ENCODE assay signal across 8 mouse cellular contexts in genomic region chr15:27630601-27631383, GRCm38 (mm10). TPM values are rescaled to one million over a fixed set of nuclear protein-coding genes. Genes with fewer than 3 reads are reported as not detected.
DNase-seq lines count a peak whose midpoint lies in the region; ATAC-seq and TF ChIP-seq lines count a peak whose summit lies in the region.

Gene Otulin (minus strand): TSS chr15:27630693.

- H3K9ac ChIP-seq in CH12.LX (ENCODE audit: insufficient read depth, low read depth) = peak within 1 kb of the TSS; percentile 83
- peak within 1 kb of the TSS; percentile 75 for H3K9ac ChIP-seq in forebrain, embryonic 11.5 days (ENCODE audit: low read length)
- H3K9ac ChIP-seq in heart, embryonic 16.5 days (ENCODE audit: low read length) = peak within 1 kb of the TSS; percentile 92
- H3K9ac ChIP-seq in liver, embryonic 15.5 days = peak within 1 kb of the TSS; percentile 92
- H3K9ac ChIP-seq in neural tube, embryonic 12.5 days = peak within 1 kb of the TSS; percentile 82

- H3K36me3 ChIP-seq in CH12.LX (replicated peaks in 1 of 2; ENCODE audit: control insufficient read depth in 1 of 2, insufficient read depth in 1 of 2, low read length in 1 of 2) = peaks cover 8 to 27% of the 10 kb centered on the region in 2 experiments
- H3K36me3 ChIP-seq in forebrain, embryonic 11.5 days (ENCODE audit: control insufficient read depth, insufficient read depth, low read length) = no peaks in the 10 kb centered on the region
- peaks cover 4% of the 10 kb centered on the region; the same call in 1 of the 2 replicates for H3K36me3 ChIP-seq in heart, embryonic 16.5 days (ENCODE audit: control insufficient read depth, insufficient read depth)
- peaks cover 10% of the 10 kb centered on the region for H3K36me3 ChIP-seq in liver, embryonic 15.5 days (replicated peaks)
- H3K36me3 ChIP-seq in neural tube, embryonic 12.5 days = peaks cover 8% of the 10 kb centered on the region; the same call in 1 of the 2 replicates

- WGBS in forebrain, embryonic 11.5 days = 6% methylated on average over 48 of the region's 56 CpGs
- WGBS in heart, embryonic 16.5 days = 5% methylated on average over 55 of the region's 56 CpGs
- WGBS in liver, embryonic 15.5 days (ENCODE audit: insufficient replicate concordance) = 6% methylated on average over 52 of the region's 56 CpGs
- WGBS in neural tube, embryonic 12.5 days = 6% methylated on average over 56 of the region's 56 CpGs

- peak; percentile 98 for DNase-seq in CH12.LX (ENCODE audit: extremely low read depth)
- peak; percentile 93 for DNase-seq in c-Kit-positive CD71-positive TER-119-negative erythroid progenitor cells, embryonic 14.5 days (ENCODE audit: low read depth)
- peak; percentile 99 for DNase-seq in forebrain, embryonic 11.5 days (ENCODE audit: low spot score)
- peak; percentile 98 to 100 for DNase-seq in kidney, postnatal 36 days
- peak; percentile 92 for DNase-seq in telencephalon, adult 2 months (ENCODE audit: low read depth, low spot score)

- peak within 1 kb of the TSS; percentile 86 for H3K4me2 ChIP-seq in CH12.LX (ENCODE audit: insufficient read depth, low read depth, poor library complexity, severe bottlenecking)
- peak within 1 kb of the TSS; percentile 83 for H3K4me2 ChIP-seq in forebrain, embryonic 11.5 days (ENCODE audit: low read depth, low read length, severe bottlenecking)
- peak within 1 kb of the TSS; percentile 96 for H3K4me2 ChIP-seq in heart, embryonic 16.5 days (ENCODE audit: low read depth, low read length)
- H3K4me2 ChIP-seq in liver, embryonic 15.5 days = peak within 1 kb of the TSS; percentile 95
- H3K4me2 ChIP-seq in neural tube, embryonic 12.5 days (replicated peaks) = peak within 1 kb of the TSS; percentile 84

- H3K4me3 ChIP-seq in CH12.LX (replicated peaks in 1 of 3; ENCODE audit: low read depth in 2 of 3, low read length in 2 of 3, poor library complexity in 1 of 3) = peak within 1 kb of the TSS; percentile 87 to 99 (median 96)
- H3K4me3 ChIP-seq in forebrain, embryonic 11.5 days (ENCODE audit: low read depth, low read length) = peak within 1 kb of the TSS; percentile 91
- H3K4me3 ChIP-seq in heart, embryonic 16.5 days (ENCODE audit: low read length) = peak within 1 kb of the TSS; percentile 88
- H3K4me3 ChIP-seq in liver, embryonic 15.5 days (replicated peaks) = peak within 1 kb of the TSS; percentile 99
- H3K4me3 ChIP-seq in neural tube, embryonic 12.5 days = peak within 1 kb of the TSS; percentile 90

- H3K4me1 ChIP-seq in CH12.LX (ENCODE audit: control insufficient read depth in 1 of 2, insufficient read depth in 2 of 2) = peaks cover 24 to 46% of the 10 kb centered on the region in 2 experiments
- peaks cover 8% of the 10 kb centered on the region for H3K4me1 ChIP-seq in forebrain, embryonic 11.5 days (replicated peaks; ENCODE audit: control insufficient read depth, insufficient read depth, low read length)
- peaks cover 40% of the 10 kb centered on the region for H3K4me1 ChIP-seq in heart, embryonic 16.5 days (ENCODE audit: control insufficient read depth, insufficient read depth, low read length)
- peaks cover 49% of the 10 kb centered on the region for H3K4me1 ChIP-seq in liver, embryonic 15.5 days (replicated peaks)
- peaks cover 21% of the 10 kb centered on the region for H3K4me1 ChIP-seq in neural tube, embryonic 12.5 days

- TF ChIP-seq POLR2A in CH12.LX (IDR thresholded peaks at IDR 0.05; ENCODE audit: low read depth, low read length) = peak; percentile 97

- no peaks in the 10 kb centered on the region for H3K9me3 ChIP-seq in CH12.LX (replicated peaks; ENCODE audit: low read length)
- no peaks in the 10 kb centered on the region for H3K9me3 ChIP-seq in forebrain, embryonic 11.5 days (ENCODE audit: control insufficient read depth, low read length)
- no peaks in the 10 kb centered on the region for H3K9me3 ChIP-seq in heart, embryonic 16.5 days (replicated peaks; ENCODE audit: control insufficient read depth, low read length)
- H3K9me3 ChIP-seq in liver, embryonic 15.5 days (replicated peaks) = no peaks in the 10 kb centered on the region
- no peaks in the 10 kb centered on the region for H3K9me3 ChIP-seq in neural tube, embryonic 12.5 days

- in situ Hi-C loops in CH12.LX (cut with MboI; ENCODE audit: low pct_ligation_motif_present, low pct_unique_long_range_greater_than_20kb, low sequenced_read_pairs) = no loop called here

- H3K27me3 ChIP-seq in CH12.LX (replicated peaks) = no peaks in the 10 kb centered on the region
- H3K27me3 ChIP-seq in forebrain, embryonic 11.5 days (ENCODE audit: control insufficient read depth, insufficient read depth, low read length) = no peaks in the 10 kb centered on the region
- no peaks in the 10 kb centered on the region for H3K27me3 ChIP-seq in heart, embryonic 16.5 days (ENCODE audit: control insufficient read depth, insufficient read depth, low read length)
- no peaks in the 10 kb centered on the region for H3K27me3 ChIP-seq in liver, embryonic 15.5 days
- no peaks in the 10 kb centered on the region for H3K27me3 ChIP-seq in neural tube, embryonic 12.5 days (replicated peaks)

- peaks cover 4% of the 10 kb centered on the region for H3K79me2 ChIP-seq in CH12.LX (replicated peaks; ENCODE audit: control insufficient read depth, extremely low read depth, insufficient read depth, poor library complexity, severe bottlenecking)

- TF ChIP-seq EP300 in CH12.LX (IDR thresholded peaks at IDR 0.05; ENCODE audit: low read length) = no peak

- dilution Hi-C loops in CH12.LX (cut with MboI; ENCODE audit: extremely low pct_ligation_motif_present, extremely low pct_unique_long_range_greater_than_20kb, low sequenced_read_pairs) = no loop called here

- H3K27ac ChIP-seq in CH12.LX (ENCODE audit: insufficient read depth, low read depth) = peak within 1 kb of the TSS; percentile 23; the same call in 1 of the 2 replicates
- H3K27ac ChIP-seq in forebrain, embryonic 11.5 days (ENCODE audit: low read depth, low read length) = no peak within 1 kb of the TSS
- H3K27ac ChIP-seq in heart, embryonic 16.5 days (ENCODE audit: low read length) = peak within 1 kb of the TSS; percentile 76
- peak within 1 kb of the TSS; percentile 64 for H3K27ac ChIP-seq in liver, embryonic 15.5 days (replicated peaks)
- H3K27ac ChIP-seq in neural tube, embryonic 12.5 days = no peak within 1 kb of the TSS

- peak; percentile 99 for ATAC-seq in forebrain, embryonic 11.5 days (replicated peaks; ENCODE audit: low FRiP score)
- peak; percentile 98 for ATAC-seq in heart, embryonic 16.5 days (replicated peaks; ENCODE audit: extremely low read depth, insufficient read depth, low FRiP score)
- peak; percentile 98 for ATAC-seq in liver, embryonic 15.5 days (ENCODE audit: insufficient read depth)
- peak; percentile 99 for ATAC-seq in neural tube, embryonic 12.5 days (ENCODE audit: low FRiP score, low read depth)

- no peak for TF ChIP-seq CTCF in CH12.LX (conservative IDR thresholded peaks at IDR 0.05 in 1 of 2, IDR thresholded peaks at IDR 0.05 in 1 of 2; ENCODE audit: low read depth in 2 of 2, low read length in 2 of 2)

- TF ChIP-seq RAD21 in CH12.LX (IDR thresholded peaks at IDR 0.05; ENCODE audit: low read depth, low read length) = no peak

TF ChIP-seq in CH12.LX, 34 proteins besides CTCF, POLR2A, EP300 and RAD21 (continues in another document):
- TF ChIP-seq SMC3 (IDR thresholded peaks at IDR 0.05; ENCODE audit: low read depth, low read length) (no peak), USF1 (IDR thresholded peaks at IDR 0.05; ENCODE audit: low read depth, low read length) (no peak), TCF12 (IDR thresholded peaks at IDR 0.05; ENCODE audit: low read depth, low read length) (peak; percentile 89), E2F4 (IDR thresholded peaks at IDR 0.05; ENCODE audit: insufficient replicate concordance, low read depth, low read length) (no peak), ZKSCAN1 (IDR thresholded peaks at IDR 0.05; ENCODE audit: borderline replicate concordance, low read depth, low read length) (no peak), TBP (conservative IDR thresholded peaks at IDR 0.05; ENCODE audit: low read depth, low read length) (peak; percentile 86), JUND (conservative IDR thresholded peaks at IDR 0.05; ENCODE audit: low read depth, low read length) (no peak), JUN (IDR thresholded peaks at IDR 0.05; ENCODE audit: insufficient read depth, low read depth, low read length) (no peak), NRF1 (IDR thresholded peaks at IDR 0.05; ENCODE audit: low read depth, low read length) (peak; percentile 98), USF2 (conservative IDR thresholded peaks at IDR 0.05; ENCODE audit: low read depth, low read length) (no peak), MAZ (IDR thresholded peaks at IDR 0.05; ENCODE audit: low read depth, low read length) (peak; percentile 95), CHD1 (IDR thresholded peaks at IDR 0.05; ENCODE audit: low read depth, low read length) (0 out of 2 replicates have a peak, but pooled peaks have one; percentile 44), ETS1 (conservative IDR thresholded peaks at IDR 0.05; ENCODE audit: low read depth, low read length) (no peak; the same call in 1 of the 2 replicates), GABPA (IDR thresholded peaks at IDR 0.05; ENCODE audit: insufficient replicate concordance, low read depth, low read length) (no peak), CHD2 (IDR thresholded peaks at IDR 0.05; ENCODE audit: low read length) (peak; percentile 96), MAX (IDR thresholded peaks at IDR 0.05; ENCODE audit: low read length) (peak; percentile 94), MYC (IDR thresholded peaks at IDR 0.05; ENCODE audit: low read depth, low read length) (peak; percentile 93), POLR2AphosphoS2 (IDR thresholded peaks at IDR 0.05; ENCODE audit: low read depth, low read length) (peak; percentile 92), IRF4 (IDR thresholded peaks at IDR 0.05; ENCODE audit: low read depth, low read length) (peak; percentile 51; the same call in 1 of the 2 replicates), MAFK (IDR thresholded peaks at IDR 0.05; ENCODE audit: insufficient replicate concordance, low read length) (no peak), UBTF (IDR thresholded peaks at IDR 0.05; ENCODE audit: low read depth, low read length) (no peak), PAX5 (IDR thresholded peaks at IDR 0.05; ENCODE audit: low read length) (no peak), BHLHE40 (IDR thresholded peaks at IDR 0.05; ENCODE audit: low read depth, low read length) (no peak), ZMIZ1 (IDR thresholded peaks at IDR 0.05; ENCODE audit: low read depth, low read length) (peak; percentile 85)

RNA-seq across cellular contexts. Expression of gene Otulin, which starts in this region (rescaled TPM):
- total RNA-seq in CH12.LX (2012; rRNA removed) (40.0 and 51.2 TPM in 2 replicates), CH12.LX (2014; rRNA removed) (80.2 and 84.6 TPM in 2 replicates)
- polyA plus RNA-seq in CH12.LX (2012; ENCODE audit: insufficient read length, low read depth) = 84.8 and 91.0 TPM in 2 replicates
- polyA plus RNA-seq in forebrain, embryonic 11.5 days (2014; fragmentation: Nextera tagmentation; extraction: Ambion mirVana) = 35.7 and 44.0 TPM in 2 replicates
- polyA plus RNA-seq in heart, embryonic 16.5 days (2015; fragmentation: Nextera tagmentation; extraction: Ambion mirVana) = 25.1 and 26.0 TPM in 2 replicates
- polyA plus RNA-seq in liver, embryonic 15.5 days (2015; fragmentation: Nextera tagmentation; extraction: Ambion mirVana) = 17.3 and 20.0 TPM in 2 replicates
- 30.4 and 32.8 TPM in 2 replicates for polyA plus RNA-seq in neural tube, embryonic 12.5 days (2016; fragmentation: Nextera tagmentation; extraction: Ambion mirVana)

Comparison
In these comparisons a context has a peak if more than half of its experiments do, and no peak if none do; other contexts are left out.
1. H3K27ac ChIP-seq: peak in CH12.LX (single experiment), heart, embryonic 16.5 days (single experiment) and liver, embryonic 15.5 days (single experiment); none in forebrain, embryonic 11.5 days (single experiment) and neural tube, embryonic 12.5 days (single experiment).
2. Peak in every context shown above with its lines, with median percentiles within 50 percentile points of each other: DNase-seq, H3K4me2 ChIP-seq, H3K4me3 ChIP-seq, H3K9ac ChIP-seq and ATAC-seq.